Mouse (Mus musculus): Measurements from ENCODE around the gene Rps18.
"Not testable (repeated sequence)": the region's sequence is repeated elsewhere in the genome, so short reads cannot be mapped to it uniquely, and the experiment has no call there.

The Rps18 gene

GRCm38 (mm10) chr17:33903911-33904651 lies 51.7 kb downstream of the Rps18 start:
- not testable (repeated sequence) for DNase-seq (ENCODE audit: low spot score)

- no peak for DNase-seq (ENCODE audit: low spot score)
Observed at GRCm38 (mm10) chr17:33902491-33902890, 53.3 kb downstream of the Rps18 start.

GRCm38 (mm10) chr17:33902079-33902478 lies 53.7 kb downstream of the Rps18 start:
- no peak for DNase-seq (ENCODE audit: low spot score)
